Comparison of ENCODE assay signal across 8 mouse cellular contexts in genomic region chr2:105674061-105674874, GRCm38 (mm10). TPM values are rescaled to one million over a fixed set of nuclear protein-coding genes. Genes with fewer than 3 reads are reported as not detected.
DNase-seq lines count a peak whose midpoint lies in the region; ATAC-seq lines count a peak whose summit lies in the region.

No protein-coding gene starts in this region.

- H3K4me2 ChIP-seq in kidney, embryonic 16.5 days (replicated peaks; ENCODE audit: low read depth, low read length) = peak overlapping the region; percentile 53
- peak overlapping the region; percentile 73 for H3K4me2 ChIP-seq in forebrain, embryonic 12.5 days
- H3K4me2 ChIP-seq in liver, embryonic 11.5 days = peak overlapping the region; percentile 67
- peak overlapping the region; percentile 71 for H3K4me2 ChIP-seq in neural tube, embryonic 11.5 days (ENCODE audit: low read depth)

- no peak overlapping the region for H3K27ac ChIP-seq in kidney, embryonic 16.5 days (ENCODE audit: low read length)
- peak overlapping the region; percentile 96 for H3K27ac ChIP-seq in forebrain, embryonic 12.5 days
- no peak overlapping the region for H3K27ac ChIP-seq in liver, embryonic 11.5 days (ENCODE audit: low read depth, low read length)
- peak overlapping the region; percentile 58 for H3K27ac ChIP-seq in neural tube, embryonic 11.5 days (ENCODE audit: low read depth, low read length)

- WGBS in kidney, embryonic 16.5 days = 1% methylated on average over 36 of the region's 36 CpGs
- WGBS in forebrain, embryonic 12.5 days = under 1% methylated on average over 36 of the region's 36 CpGs
- 2% methylated on average over 36 of the region's 36 CpGs for WGBS in liver, embryonic 11.5 days
- 1% methylated on average over 36 of the region's 36 CpGs for WGBS in neural tube, embryonic 11.5 days

- no peaks in the 10 kb centered on the region for H3K9me3 ChIP-seq in kidney, embryonic 16.5 days (ENCODE audit: low read length)
- no peaks in the 10 kb centered on the region for H3K9me3 ChIP-seq in forebrain, embryonic 12.5 days
- no peaks in the 10 kb centered on the region for H3K9me3 ChIP-seq in liver, embryonic 11.5 days (ENCODE audit: control insufficient read depth, low read length)
- H3K9me3 ChIP-seq in neural tube, embryonic 11.5 days (ENCODE audit: control insufficient read depth, low read length) = no peaks in the 10 kb centered on the region

- no peak for DNase-seq in kidney, adult 11 months
- DNase-seq in liver, embryonic 11.5 days (ENCODE audit: low spot score) = peak; percentile 42
- DNase-seq in neural tube, embryonic 11.5 days (ENCODE audit: low spot score) = peak; percentile 62
- no peak for DNase-seq in right cerebral cortex, postnatal 4 days
- DNase-seq in frontal cortex, postnatal 36 days (ENCODE audit: low spot score in 2 of 2) = no peak
- no peak for DNase-seq in gastrocnemius, postnatal 36 days

- 0 out of 2 replicates have a peak, but pooled peaks have one; percentile 3 for ATAC-seq in kidney, embryonic 16.5 days (ENCODE audit: low FRiP score, low TSS enrichment)
- ATAC-seq in forebrain, embryonic 12.5 days (ENCODE audit: low FRiP score) = no peak; the same call in 1 of the 2 replicates
- ATAC-seq in liver, embryonic 11.5 days (replicated peaks; ENCODE audit: low FRiP score) = no peak
- peak; percentile 11 for ATAC-seq in neural tube, embryonic 11.5 days (ENCODE audit: insufficient read depth, low FRiP score, low TSS enrichment)

- peaks cover 99% of the 10 kb centered on the region for H3K27me3 ChIP-seq in kidney, embryonic 16.5 days (ENCODE audit: insufficient read depth, low read length)
- H3K27me3 ChIP-seq in forebrain, embryonic 12.5 days = peaks cover 62% of the 10 kb centered on the region
- peaks cover 100% of the 10 kb centered on the region for H3K27me3 ChIP-seq in liver, embryonic 11.5 days (replicated peaks; ENCODE audit: control insufficient read depth, insufficient read depth, low read length)
- H3K27me3 ChIP-seq in neural tube, embryonic 11.5 days (ENCODE audit: control insufficient read depth, insufficient read depth, low read length) = peaks cover 75% of the 10 kb centered on the region

- H3K4me3 ChIP-seq in kidney, embryonic 16.5 days (ENCODE audit: low read length) = peak overlapping the region; percentile 38
- H3K4me3 ChIP-seq in forebrain, embryonic 12.5 days (replicated peaks) = peak overlapping the region; percentile 80
- peak overlapping the region; percentile 38 for H3K4me3 ChIP-seq in liver, embryonic 11.5 days (ENCODE audit: low read depth, low read length)
- H3K4me3 ChIP-seq in neural tube, embryonic 11.5 days (ENCODE audit: low read depth, low read length) = peak overlapping the region; percentile 62

- H3K9ac ChIP-seq in kidney, embryonic 16.5 days (replicated peaks; ENCODE audit: low read length) = no peak overlapping the region
- H3K9ac ChIP-seq in forebrain, embryonic 12.5 days = peak overlapping the region; percentile 97
- H3K9ac ChIP-seq in liver, embryonic 11.5 days (ENCODE audit: low read depth, low read length) = no peak overlapping the region
- H3K9ac ChIP-seq in neural tube, embryonic 11.5 days (ENCODE audit: low read length) = peak overlapping the region; percentile 67

- no peaks in the 10 kb centered on the region for H3K36me3 ChIP-seq in kidney, embryonic 16.5 days (ENCODE audit: insufficient read depth, low read length)
- H3K36me3 ChIP-seq in forebrain, embryonic 12.5 days (replicated peaks) = no peaks in the 10 kb centered on the region
- H3K36me3 ChIP-seq in liver, embryonic 11.5 days (ENCODE audit: control insufficient read depth, insufficient read depth, low read length) = no peaks in the 10 kb centered on the region
- H3K36me3 ChIP-seq in neural tube, embryonic 11.5 days (ENCODE audit: control insufficient read depth, insufficient read depth, low read length) = no peaks in the 10 kb centered on the region

- intact Hi-C loops in gastrocnemius, postnatal 36 days (cut with DNase I) = loop anchor here (10.0 kb wide), 1 partner anchor 331 kb away; the partner anchor contains the start of gene Dnajc24

- H3K4me1 ChIP-seq in kidney, embryonic 16.5 days (ENCODE audit: insufficient read depth, low read length) = peaks cover 31% of the 10 kb centered on the region
- H3K4me1 ChIP-seq in forebrain, embryonic 12.5 days = peaks cover 60% of the 10 kb centered on the region
- H3K4me1 ChIP-seq in liver, embryonic 11.5 days (replicated peaks; ENCODE audit: control insufficient read depth, insufficient read depth, low read length) = peaks cover 10% of the 10 kb centered on the region; the same call in 1 of the 2 replicates
- peaks cover 23% of the 10 kb centered on the region for H3K4me1 ChIP-seq in neural tube, embryonic 11.5 days (ENCODE audit: control insufficient read depth, insufficient read depth, low read length)

RNA-seq across cellular contexts. Expression of gene Pax6, which starts 5.6 kb away (rescaled TPM):
- polyA plus RNA-seq in kidney, embryonic 16.5 days (2015; fragmentation: Nextera tagmentation; extraction: Ambion mirVana) = 0.09 and 0.13 TPM in 2 replicates
- polyA plus RNA-seq in forebrain, embryonic 12.5 days (2016; fragmentation: Nextera tagmentation; extraction: Ambion mirVana) = 110 and 111 TPM in 2 replicates
- 0.26 TPM in 1 of 2 replicates, not detected in the other for polyA plus RNA-seq in liver, embryonic 11.5 days (2014; fragmentation: Nextera tagmentation; extraction: Ambion mirVana)
- 28.2 and 30.7 TPM in 2 replicates for polyA plus RNA-seq in neural tube, embryonic 11.5 days (2014; fragmentation: Nextera tagmentation; extraction: Ambion mirVana)
- total RNA-seq in gastrocnemius, postnatal 36 days (2021) = not detected

Comparison
In these comparisons a context has a peak if more than half of its experiments do, and no peak if none do; other contexts are left out.
1. ATAC-seq: peak in kidney, embryonic 16.5 days (single experiment) and neural tube, embryonic 11.5 days (single experiment); none in forebrain, embryonic 12.5 days (single experiment) and liver, embryonic 11.5 days (single experiment).
2. H3K27ac ChIP-seq: peak in forebrain, embryonic 12.5 days (single experiment) and neural tube, embryonic 11.5 days (single experiment); none in kidney, embryonic 16.5 days (single experiment) and liver, embryonic 11.5 days (single experiment).
3. H3K9ac ChIP-seq: peak in forebrain, embryonic 12.5 days (single experiment) and neural tube, embryonic 11.5 days (single experiment); none in kidney, embryonic 16.5 days (single experiment) and liver, embryonic 11.5 days (single experiment).
4. DNase-seq: peak in liver, embryonic 11.5 days (single experiment) and neural tube, embryonic 11.5 days (single experiment); none in kidney, adult 11 months (single experiment), right cerebral cortex, postnatal 4 days (single experiment), frontal cortex, postnatal 36 days (0 of 2) and gastrocnemius, postnatal 36 days (0 of 2).
5. RNA of gene Pax6, which starts 5.6 kb away (polyA plus RNA-seq): 110 to 111 TPM in forebrain, embryonic 12.5 days and 28.2 to 30.7 TPM in neural tube, embryonic 11.5 days; 0.26 TPM in liver, embryonic 11.5 days and 0.09 to 0.13 TPM in kidney, embryonic 16.5 days; every median in the first group is over 10 times any median in the second.
6. Peak in every context shown above with its lines, with median percentiles within 50 percentile points of each other: H3K4me2 ChIP-seq and H3K4me3 ChIP-seq.